Mouse (Mus musculus) heart, postnatal 0 days (tissue): ENCODE results near the gene Gas8. TPM values are rescaled to one million over a fixed set of nuclear protein-coding genes. Genes with fewer than 3 reads are reported as not detected.

Experiments
- ATAC-seq: fragments of 200-750 bp; cut with Nextera tagmentation; 2 replicates; pipeline ENCODE4 v1.8.0; 2017; ENCODE audit warnings: low read depth, moderate number of reproducible peaks, moderate library complexity; ENCODE audit not compliant: insufficient read depth
- DNase-seq: peaks from one replicate; pipeline ENCODE4 v3.0.0-alpha.2; 2016; ENCODE audit warnings: low spot score
- H3K27ac ChIP-seq: fragments of 300-500 bp; sonication (generic); 2 replicates; pipeline ENCODE4 v1.5.1; 2014; ENCODE audit warnings: low read depth, mild to moderate bottlenecking
- H3K27me3 ChIP-seq: fragments of 300-500 bp; sonication (generic); 2 replicates; pipeline ENCODE4 v1.6.1; 2014; ENCODE audit warnings: low read length, mixed read lengths; ENCODE audit not compliant: control insufficient read depth, insufficient read depth
- H3K36me3 ChIP-seq: fragments of 300-500 bp; sonication (generic); replicated peaks from 2 replicates; pipeline ENCODE4 v1.6.1; 2014; ENCODE audit warnings: low read length, mixed read lengths; ENCODE audit not compliant: control insufficient read depth, insufficient read depth
- H3K4me1 ChIP-seq: fragments of 300-500 bp; sonication (generic); 2 replicates; pipeline ENCODE4 v1.6.1; 2014; ENCODE audit warnings: antibody characterized with exemption; ENCODE audit not compliant: control insufficient read depth, insufficient read depth
- H3K4me2 ChIP-seq: fragments of 300-500 bp; sonication (generic); 2 replicates; pipeline ENCODE4 v1.6.1; 2014; ENCODE audit warnings: low read depth, mild to moderate bottlenecking, low read length, moderate library complexity
- H3K4me3 ChIP-seq: fragments of 300-500 bp; sonication (generic); 2 replicates; pipeline ENCODE4 v1.5.1; 2014; ENCODE audit warnings: low read depth, low read length
- H3K9ac ChIP-seq: fragments of 300-500 bp; sonication (generic); replicated peaks from 2 replicates; pipeline ENCODE4 v1.6.1; 2014; ENCODE audit warnings: low read depth, low read length, mixed read lengths
- H3K9me3 ChIP-seq: fragments of 300-500 bp; sonication (generic); replicated peaks from 2 replicates; pipeline ENCODE4 v1.6.1; 2016; ENCODE audit warnings: low read length; ENCODE audit not compliant: control insufficient read depth
- CTCF ChIP-seq: IDR thresholded peaks from 2 replicates; pipeline ENCODE4 v1.5.1; 2016; ENCODE audit warnings: antibody characterized with exemption, control low read depth, low read depth
- EP300 ChIP-seq: IDR thresholded peaks from 2 replicates; pipeline ENCODE4 v1.6.1; 2016; ENCODE audit warnings: antibody characterized with exemption, low read depth
- WGBS: fragments of 180-500 bp; shearing (Covaris S2); extraction: QIAGEN DNeasy Blood & Tissue Kit; methylation state at CpG from one replicate; pipeline ENCODE4 v1.1.7; 2014; 5-methylcytosine and 5-hydroxymethylcytosine counted together
- polyA plus RNA-seq: library from polyadenylated mRNA; unstranded; fragments of >200 nt; fragmentation: Nextera tagmentation; extraction: Ambion mirVana; gene quantifications from 2 replicates; pipeline ENCODE4 v1.2.1, GENCODE M21; 2015
- total RNA-seq: library from RNA; depleted of rRNA; stranded (reverse); fragments of >200 nt; gene quantifications from 2 replicates; pipeline ENCODE4 v1.2.3, GENCODE M21; 2014; ENCODE audit warnings: low replicate concordance

Gas8 gene
- total and polyA plus RNA-seq, 2 experiments from 2014 or later: 0.76 to 7.1 TPM

DNA sequence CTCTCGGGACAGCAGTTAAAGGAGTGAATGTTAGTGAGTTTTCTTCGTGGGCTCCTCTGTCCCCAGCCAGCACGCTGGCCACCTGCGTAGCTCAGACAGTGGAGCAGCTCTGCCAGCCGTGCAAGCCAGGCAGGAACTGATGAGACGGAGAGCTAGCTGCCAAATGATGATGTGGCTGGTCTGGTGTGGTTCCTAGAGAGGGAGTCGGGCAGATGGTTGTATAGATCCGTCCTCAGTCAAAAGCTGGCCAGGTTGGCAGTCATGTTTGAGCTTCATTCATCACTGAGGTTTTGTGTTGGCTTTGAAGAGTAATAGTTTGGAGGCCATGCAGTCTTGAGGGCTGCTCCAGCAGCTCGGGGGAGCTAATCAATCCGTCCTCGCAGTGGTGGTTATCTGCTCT, 19.7 kb upstream of the Gas8 start:
- TF ChIP-seq CTCF (no peak), EP300 (no peak)
- 83% methylated on average over 11 of the region's 11 CpGs for WGBS

DNA sequence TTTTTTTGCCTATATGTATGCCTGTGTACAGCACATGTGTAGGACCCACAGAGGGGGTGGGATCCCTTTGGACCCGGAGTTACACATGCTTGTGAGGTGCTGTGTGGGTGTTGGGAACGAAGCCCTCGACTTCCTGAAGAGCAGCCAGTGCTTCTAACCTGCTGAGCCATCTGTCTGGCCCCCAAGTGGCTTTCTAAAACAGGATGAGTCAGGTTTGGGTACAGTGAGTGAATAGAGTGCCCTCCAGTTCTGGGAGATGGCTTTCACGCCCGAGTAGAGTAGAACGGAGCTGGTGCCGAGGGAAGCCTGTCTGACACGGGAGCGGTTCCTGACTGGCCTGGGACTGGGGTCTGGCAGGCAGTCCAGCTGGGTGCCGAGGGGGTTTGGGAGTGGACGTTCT, 19.1 kb upstream of the Gas8 start:
- WGBS: 95% methylated on average over 11 of the region's 11 CpGs

More for the DNA sequence above, 19.7 kb upstream of the Gas8 start:
- DNase-seq (no peak), ATAC-seq (no peak)
- H3K4me1 ChIP-seq: no peaks in the 10 kb centered on the region
- no peak overlapping the region for H3K4me3 ChIP-seq
- H3K27me3 ChIP-seq: no peaks in the 10 kb centered on the region
- no peaks in the 10 kb centered on the region for H3K9me3 ChIP-seq
- no peak overlapping the region for H3K4me2 ChIP-seq
- peaks cover 98% of the 10 kb centered on the region for H3K36me3 ChIP-seq
- no peak overlapping the region for H3K27ac ChIP-seq
- H3K9ac ChIP-seq: no peak overlapping the region

DNA sequence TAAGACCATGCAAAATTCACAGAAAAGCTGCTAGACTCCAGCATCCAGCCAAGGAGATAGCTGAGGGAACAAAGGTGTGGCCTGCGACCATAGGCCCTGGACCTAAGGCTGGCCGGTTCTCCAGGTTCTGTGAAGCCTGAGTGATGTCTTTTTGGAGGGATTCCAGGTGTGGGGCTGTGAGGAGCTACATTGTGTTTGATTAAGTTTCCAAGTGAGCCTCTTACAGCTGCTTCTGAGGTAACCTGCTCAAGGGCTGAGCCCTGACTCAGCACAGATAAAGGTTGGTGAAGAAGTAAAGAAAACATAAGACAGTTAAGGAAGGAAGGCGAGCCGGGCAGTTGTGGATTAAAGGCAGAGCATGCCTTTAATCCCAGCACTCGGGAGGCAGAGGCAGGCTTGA, 16.4 kb upstream of the Gas8 start:
- no peaks in the 10 kb centered on the region for H3K9me3 ChIP-seq
- H3K27me3 ChIP-seq: no peaks in the 10 kb centered on the region
- TF ChIP-seq EP300: no peak
- TF ChIP-seq CTCF: no peak
- H3K4me2 ChIP-seq: no peak overlapping the region
- peaks cover 86% of the 10 kb centered on the region for H3K36me3 ChIP-seq
- WGBS: 87% methylated on average over 5 of the region's 5 CpGs
- no peaks in the 10 kb centered on the region for H3K4me1 ChIP-seq
- H3K4me3 ChIP-seq: no peak overlapping the region
- no peak for ATAC-seq
- DNase-seq: no peak
- H3K27ac ChIP-seq: no peak overlapping the region
- no peak overlapping the region for H3K9ac ChIP-seq

More for the DNA sequence above, 19.1 kb upstream of the Gas8 start:
- Histone ChIP-seq H3K4me2 (no peak overlapping the region), H3K4me1 (no peaks in the 10 kb centered on the region), H3K36me3 (peaks cover 97% of the 10 kb centered on the region), H3K9ac (no peak overlapping the region), H3K27ac (no peak overlapping the region), H3K27me3 (no peaks in the 10 kb centered on the region), H3K4me3 (no peak overlapping the region), H3K9me3 (no peaks in the 10 kb centered on the region)
- ATAC-seq (no peak), DNase-seq (no peak)
- TF ChIP-seq EP300: no peak
- TF ChIP-seq CTCF: no peak

DNA sequence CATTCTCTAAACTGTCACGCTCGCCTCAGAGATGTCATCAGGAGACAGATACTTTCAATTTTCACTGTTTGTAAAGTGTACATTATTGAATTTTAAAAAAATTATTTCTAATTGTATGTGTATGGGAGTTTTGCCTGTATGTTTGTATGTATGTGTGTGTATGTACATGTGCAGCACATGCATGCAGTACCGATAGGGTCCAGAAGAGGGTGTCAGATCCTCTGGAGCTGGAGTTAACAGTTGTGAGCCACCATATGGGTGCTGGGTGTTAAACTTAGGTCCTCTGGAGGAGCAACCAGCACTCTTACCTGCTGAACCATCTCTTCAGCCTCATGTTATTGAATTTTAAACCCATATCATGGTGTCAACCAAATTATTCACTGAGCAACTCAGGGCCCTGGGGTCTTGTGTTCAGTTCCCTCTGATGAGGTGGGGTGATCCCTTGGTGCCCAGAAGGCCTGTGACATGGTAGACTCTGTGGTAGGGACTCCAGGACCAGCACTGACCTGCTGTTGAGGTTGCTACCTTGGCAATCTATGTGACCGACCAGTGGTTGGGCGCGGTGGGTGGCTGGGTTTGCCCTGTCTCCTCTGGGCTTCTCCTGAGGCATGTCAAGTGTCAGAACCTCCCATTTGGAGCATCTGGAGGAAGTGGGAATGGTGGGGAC, 14.7 kb upstream of the Gas8 start:
- no peaks in the 10 kb centered on the region for H3K4me1 ChIP-seq
- no peak for TF ChIP-seq CTCF
- H3K4me2 ChIP-seq: no peak overlapping the region
- DNase-seq (no peak), ATAC-seq (no peak)
- H3K27ac ChIP-seq: no peak overlapping the region
- no peak overlapping the region for H3K9ac ChIP-seq
- no peak overlapping the region for H3K4me3 ChIP-seq
- 94% methylated on average over 6 of the region's 6 CpGs for WGBS
- H3K9me3 ChIP-seq: no peaks in the 10 kb centered on the region
- H3K27me3 ChIP-seq: no peaks in the 10 kb centered on the region
- peaks cover 71% of the 10 kb centered on the region for H3K36me3 ChIP-seq

DNA sequence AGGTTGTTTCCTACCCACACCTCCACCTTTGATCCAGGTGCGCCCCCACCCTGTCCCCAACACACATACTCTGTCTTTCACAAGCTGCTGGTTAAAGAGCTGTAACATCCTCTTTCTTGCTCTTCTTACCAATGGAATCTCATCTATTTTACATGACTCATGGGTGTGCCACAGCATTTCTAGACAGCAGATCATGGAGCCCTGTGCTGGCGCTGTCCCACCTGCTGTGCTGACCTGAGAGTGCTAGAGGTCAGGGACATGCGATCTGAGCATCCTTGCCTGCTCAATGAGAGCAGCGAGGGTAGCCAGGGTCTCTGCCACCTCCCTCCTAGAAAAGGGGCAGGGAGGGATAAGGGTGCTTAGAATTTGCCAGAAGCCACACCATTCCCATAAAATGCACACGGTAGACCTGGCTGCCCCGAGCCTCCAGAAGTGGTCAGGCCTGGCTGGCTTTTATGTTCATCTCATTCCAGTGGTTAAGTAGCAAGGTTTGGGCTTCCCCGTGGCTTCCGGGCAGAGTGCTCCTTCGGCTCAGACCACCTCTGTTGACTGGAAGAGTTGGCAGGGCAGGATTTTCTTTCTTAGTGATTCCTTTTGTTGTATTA, 13.9 kb upstream of the Gas8 start:
- Histone ChIP-seq H3K9ac (no peak overlapping the region), H3K4me1 (no peaks in the 10 kb centered on the region), H3K4me2 (no peak overlapping the region), H3K27ac (no peak overlapping the region), H3K27me3 (no peaks in the 10 kb centered on the region), H3K36me3 (peaks cover 63% of the 10 kb centered on the region), H3K4me3 (no peak overlapping the region), H3K9me3 (no peaks in the 10 kb centered on the region)
- WGBS: 91% methylated on average over 9 of the region's 9 CpGs
- ATAC-seq: no peak
- TF ChIP-seq CTCF (no peak), EP300 (no peak)
- DNase-seq: no peak

DNA sequence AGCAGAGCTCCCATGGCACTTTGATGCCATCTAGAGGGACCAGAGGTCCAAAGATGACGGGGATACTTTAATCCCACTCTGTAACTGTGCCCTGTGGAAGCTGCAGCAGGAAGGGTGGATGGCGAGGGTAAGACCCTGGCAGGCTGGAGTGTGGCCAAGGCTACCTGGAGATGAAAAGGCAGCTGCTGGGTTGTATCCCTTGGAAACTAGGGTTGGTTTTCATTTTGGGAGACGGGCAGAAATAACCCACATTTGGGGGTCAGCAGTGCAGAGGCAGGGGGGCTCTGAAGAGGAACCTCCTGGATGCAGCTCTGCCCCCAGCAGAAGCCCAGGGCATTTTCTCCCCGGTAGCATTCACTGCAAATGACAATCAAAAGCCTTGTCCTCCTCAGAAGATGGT, 13.4 kb upstream of the Gas8 start:
- no peak overlapping the region for H3K4me2 ChIP-seq

More for the DNA sequence above, 13.4 kb upstream of the Gas8 start:
- ATAC-seq (no peak), DNase-seq (no peak)
- H3K27me3 ChIP-seq: no peaks in the 10 kb centered on the region
- H3K36me3 ChIP-seq: peaks cover 57% of the 10 kb centered on the region
- H3K4me3 ChIP-seq: no peak overlapping the region
- H3K9me3 ChIP-seq: no peaks in the 10 kb centered on the region
- no peak overlapping the region for H3K9ac ChIP-seq
- H3K4me1 ChIP-seq: no peaks in the 10 kb centered on the region
- 84% methylated on average over 4 of the region's 4 CpGs for WGBS
- no peak for TF ChIP-seq CTCF
- TF ChIP-seq EP300: no peak
- H3K27ac ChIP-seq: no peak overlapping the region
